Mouse (Mus musculus) forebrain, postnatal 0 days (tissue): ENCODE data around the gene Fam98c. TPM values are rescaled to one million over a fixed set of nuclear protein-coding genes. Genes with fewer than 3 reads are reported as not detected.
A peak's percentile ranks its signal among the peaks of the same experiment; 100 is the strongest.

ENCODE experiments used
- ATAC-seq: fragments of 200-750 bp; cut with Nextera tagmentation; 2 replicates; pipeline ENCODE4 v1.8.0; 2017; ENCODE audit warnings: mild to moderate bottlenecking, moderate library complexity
- DNase-seq: peaks from one replicate; pipeline ENCODE4 v3.0.0-alpha.2; 2015
- H3K27ac ChIP-seq: fragments of 300-500 bp; sonication (generic); 2 replicates; pipeline ENCODE4 v1.5.1; 2014; ENCODE audit warnings: low read depth, mild to moderate bottlenecking, antibody characterized with exemption, low read length, moderate library complexity, mixed read lengths
- H3K27me3 ChIP-seq: fragments of 300-500 bp; sonication (generic); 2 replicates; pipeline ENCODE4 v1.6.1; 2014; ENCODE audit warnings: mild to moderate bottlenecking, low read length, mixed read lengths; ENCODE audit not compliant: insufficient read depth
- H3K36me3 ChIP-seq: fragments of 300-500 bp; sonication (generic); 2 replicates; pipeline ENCODE4 v1.6.1; 2014; ENCODE audit warnings: mild to moderate bottlenecking, moderate library complexity; ENCODE audit not compliant: insufficient read depth
- H3K4me1 ChIP-seq: fragments of 300-500 bp; sonication (generic); 2 replicates; pipeline ENCODE4 v1.6.1; 2014; ENCODE audit warnings: antibody characterized with exemption; ENCODE audit not compliant: insufficient read depth
- H3K4me2 ChIP-seq: fragments of 300-500 bp; sonication (generic); 2 replicates; pipeline ENCODE4 v1.6.1; 2014; ENCODE audit warnings: low read depth, mild to moderate bottlenecking, moderate library complexity
- H3K4me3 ChIP-seq: fragments of 300-500 bp; sonication (generic); 2 replicates; pipeline ENCODE4 v1.5.1; 2014; ENCODE audit warnings: low read depth, low read length, mixed read lengths
- H3K9ac ChIP-seq: fragments of 300-500 bp; sonication (generic); 2 replicates; pipeline ENCODE4 v1.6.1; 2014; ENCODE audit warnings: mild to moderate bottlenecking
- H3K9me3 ChIP-seq: fragments of 300-500 bp; sonication (generic); 2 replicates; pipeline ENCODE4 v1.6.1; 2016; ENCODE audit warnings: low read length
- CTCF ChIP-seq: sonication (generic); IDR thresholded peaks from 2 replicates; pipeline ENCODE4 v1.5.1; 2016; ENCODE audit warnings: antibody characterized with exemption, control low read depth, low read depth
- WGBS: fragments of 180-500 bp; shearing (Covaris S2); extraction: QIAGEN DNeasy Blood & Tissue Kit; methylation state at CpG from one replicate; pipeline ENCODE4 v1.1.7; 2014; 5-methylcytosine and 5-hydroxymethylcytosine counted together
- polyA plus RNA-seq: library from polyadenylated mRNA; unstranded; fragments of >200 nt; fragmentation: Nextera tagmentation; extraction: Ambion mirVana; gene quantifications from 2 replicates; pipeline ENCODE4 v1.2.1, GENCODE M21; 2015
- total RNA-seq: library from RNA; depleted of rRNA; stranded (reverse); fragments of >200 nt; gene quantifications from 2 replicates; pipeline ENCODE4 v1.2.3, GENCODE M21; 2014; rRNA removed

Gene Fam98c
- total and polyA plus RNA-seq, 2 experiments from 2014 or later = 15.9 to 24.7 TPM

GRCm38 (mm10) chr7:29108992-29109955 is 46.8 kb downstream of the Fam98c start:
- TF ChIP-seq CTCF = no peak
- ATAC-seq (0 out of 2 replicates have a peak, but pooled peaks have one; percentile 34), DNase-seq (no peak)
- Histone ChIP-seq H3K27me3 (no peaks in the 10 kb centered on the region), H3K36me3 (no peaks in the 10 kb centered on the region), H3K4me1 (peaks cover 3% of the 10 kb centered on the region), H3K27ac (no peak overlapping the region), H3K4me2 (peak overlapping the region; percentile 35), H3K4me3 (no peak overlapping the region), H3K9ac (no peak overlapping the region), H3K9me3 (no peaks in the 10 kb centered on the region)
- WGBS = 31% methylated on average over 38 of the region's 38 CpGs

Other genes starting within 250 kb of the Fam98c start
- gene Actn4, start 193.9 kb downstream of the Fam98c start, total RNA-seq = 45.1 and 71.2 TPM in 2 replicates
- gene Actn4, start 193.9 kb downstream of the Fam98c start, polyA plus RNA-seq = 96.0 and 103 TPM in 2 replicates
- 360 and 399 TPM in 2 replicates for gene Eif3k, start 174.4 kb downstream of the Fam98c start, total RNA-seq
- 318 and 368 TPM in 2 replicates for gene Eif3k, start 174.4 kb downstream of the Fam98c start, polyA plus RNA-seq
- gene Map4k1, start 174.2 kb downstream of the Fam98c start, total RNA-seq = 3.6 and 8.9 TPM in 2 replicates
- 18.8 and 18.9 TPM in 2 replicates for gene Map4k1, start 174.2 kb downstream of the Fam98c start, polyA plus RNA-seq
- 4.6 and 6.7 TPM in 2 replicates for gene Ryr1, start 31.1 kb downstream of the Fam98c start, total RNA-seq
- 4.2 and 8.8 TPM in 2 replicates for gene Ryr1, start 31.1 kb downstream of the Fam98c start, polyA plus RNA-seq
- 1.8 and 4.0 TPM in 2 replicates for gene Rasgrp4, start 21.4 kb downstream of the Fam98c start, total RNA-seq
- gene Rasgrp4, start 21.4 kb downstream of the Fam98c start, polyA plus RNA-seq = 0.84 and 1.3 TPM in 2 replicates
- 0.67 and 0.77 TPM in 2 replicates for gene Ggn, start 14.0 kb upstream of the Fam98c start, total RNA-seq
- 0.39 and 0.40 TPM in 2 replicates for gene Ggn, start 14.0 kb upstream of the Fam98c start, polyA plus RNA-seq
- 19.0 and 29.0 TPM in 2 replicates for gene Spred3, start 14.2 kb upstream of the Fam98c start, total RNA-seq
- gene Spred3, start 14.2 kb upstream of the Fam98c start, polyA plus RNA-seq = 4.7 and 6.8 TPM in 2 replicates
- 245 and 253 TPM in 2 replicates for gene Psmd8, start 24.5 kb upstream of the Fam98c start, total RNA-seq
- 292 and 338 TPM in 2 replicates for gene Psmd8, start 24.5 kb upstream of the Fam98c start, polyA plus RNA-seq
- gene Catsperg1, start 57.8 kb upstream of the Fam98c start, total RNA-seq = 2.5 and 3.5 TPM in 2 replicates
- 0.75 and 2.3 TPM in 2 replicates for gene Catsperg1, start 57.8 kb upstream of the Fam98c start, polyA plus RNA-seq
- gene Kcnk6, start 76.3 kb upstream of the Fam98c start, total RNA-seq = 1.7 and 6.1 TPM in 2 replicates
- 0.88 and 0.97 TPM in 2 replicates for gene Kcnk6, start 76.3 kb upstream of the Fam98c start, polyA plus RNA-seq
- gene Yif1b, start 82.1 kb upstream of the Fam98c start, total RNA-seq = 71.2 and 84.1 TPM in 2 replicates
- 97.7 and 100 TPM in 2 replicates for gene Yif1b, start 82.1 kb upstream of the Fam98c start, polyA plus RNA-seq
- gene 2200002D01Rik, start 92.2 kb upstream of the Fam98c start, total RNA-seq = 0.23 TPM in 1 of 2 replicates, not detected in the other
- 0.67 and 0.82 TPM in 2 replicates for gene 2200002D01Rik, start 92.2 kb upstream of the Fam98c start, polyA plus RNA-seq
- 32.3 and 36.7 TPM in 2 replicates for gene Spint2, start 125.7 kb upstream of the Fam98c start, total RNA-seq
- gene Spint2, start 125.7 kb upstream of the Fam98c start, polyA plus RNA-seq = 94.6 and 127 TPM in 2 replicates
- gene Ppp1r14a, start 133.1 kb upstream of the Fam98c start, total RNA-seq = 1.5 and 2.0 TPM in 2 replicates
- gene Ppp1r14a, start 133.1 kb upstream of the Fam98c start, polyA plus RNA-seq = 2.3 and 2.8 TPM in 2 replicates
- gene Dpf1, start 147.7 kb upstream of the Fam98c start, total RNA-seq = 246 and 291 TPM in 2 replicates
- 243 and 248 TPM in 2 replicates for gene Dpf1, start 147.7 kb upstream of the Fam98c start, polyA plus RNA-seq